Mouse (Mus musculus): ENCODE data around the gene Ccdc105.

GRCm38 (mm10) chr10:78727876-78728275 lies 25.0 kb downstream of the Ccdc105 start:
- TF ChIP-seq EP300 (IDR thresholded peaks at IDR 0.05; ENCODE audit: low read depth): no peak
- TF ChIP-seq CTCF (IDR thresholded peaks at IDR 0.05; ENCODE audit: low read depth): no peak

All from liver, embryonic 14.5 days (tissue).